Mouse (Mus musculus) frontal cortex, adult 2 months (tissue): Measurements from ENCODE around the gene Ptger4. TPM values are rescaled to one million over a fixed set of nuclear protein-coding genes. Genes with fewer than 3 reads are reported as not detected.
"Not testable (repeated sequence)": the region's sequence is repeated elsewhere in the genome, so short reads cannot be mapped to it uniquely, and the experiment has no call there.

Experiments
- DNase-seq, 2 experiments: peaks; one replicate each; pipeline ENCODE4 v3.0.0; 2022; ENCODE audit warnings: low spot score in 1 of 2; ENCODE audit errors: extremely low spot score in 1 of 2
- polyA plus RNA-seq: library from polyadenylated mRNA; depleted of rRNA; stranded (reverse); fragments of >200 nt; gene quantifications from 2 replicates; pipeline ENCODE4 v1.2.3, GENCODE M21; 2012

The Ptger4 gene
- polyA plus RNA-seq, 1 experiment = 0.74 TPM

DNA sequence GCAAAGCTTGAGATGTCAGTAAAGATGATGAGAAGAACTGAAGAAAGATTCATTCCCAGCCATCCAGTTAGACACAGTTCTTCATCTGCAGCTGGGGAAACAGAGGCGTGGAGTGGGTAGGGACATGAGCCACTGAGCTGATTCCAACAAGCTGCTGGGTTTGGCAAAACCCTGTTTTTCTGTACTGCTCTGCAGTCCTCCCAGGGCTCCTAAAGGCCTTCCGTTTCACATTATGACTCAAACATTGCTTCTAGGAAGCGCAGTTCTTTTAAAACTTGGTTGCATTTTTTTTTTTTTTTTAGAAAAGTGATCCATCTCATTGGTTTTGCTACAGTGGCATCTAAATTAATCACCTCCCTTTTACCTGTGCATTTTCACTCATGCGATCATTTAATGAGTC, 5.4 kb downstream of the Ptger4 start:
- no peak for DNase-seq

DNA sequence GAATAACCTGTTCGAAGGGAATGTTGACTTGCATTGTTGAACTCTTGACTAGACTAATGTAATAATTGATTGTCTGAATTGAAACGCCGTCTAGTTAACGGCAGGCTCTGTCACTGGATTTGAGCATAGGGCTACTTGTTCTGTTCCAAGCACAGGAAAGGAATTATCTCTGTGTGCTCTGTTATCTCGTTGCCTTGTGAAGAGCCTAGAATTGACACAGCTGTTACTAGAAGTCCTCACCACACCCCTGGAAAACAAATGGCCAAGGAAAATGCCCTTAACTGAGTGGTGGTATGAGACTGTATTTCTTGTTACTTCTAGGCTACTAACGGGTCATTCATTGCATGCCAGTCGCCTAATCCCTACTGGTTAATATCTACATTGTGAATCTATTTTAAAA, 5.9 kb downstream of the Ptger4 start:
- DNase-seq = no peak

DNA sequence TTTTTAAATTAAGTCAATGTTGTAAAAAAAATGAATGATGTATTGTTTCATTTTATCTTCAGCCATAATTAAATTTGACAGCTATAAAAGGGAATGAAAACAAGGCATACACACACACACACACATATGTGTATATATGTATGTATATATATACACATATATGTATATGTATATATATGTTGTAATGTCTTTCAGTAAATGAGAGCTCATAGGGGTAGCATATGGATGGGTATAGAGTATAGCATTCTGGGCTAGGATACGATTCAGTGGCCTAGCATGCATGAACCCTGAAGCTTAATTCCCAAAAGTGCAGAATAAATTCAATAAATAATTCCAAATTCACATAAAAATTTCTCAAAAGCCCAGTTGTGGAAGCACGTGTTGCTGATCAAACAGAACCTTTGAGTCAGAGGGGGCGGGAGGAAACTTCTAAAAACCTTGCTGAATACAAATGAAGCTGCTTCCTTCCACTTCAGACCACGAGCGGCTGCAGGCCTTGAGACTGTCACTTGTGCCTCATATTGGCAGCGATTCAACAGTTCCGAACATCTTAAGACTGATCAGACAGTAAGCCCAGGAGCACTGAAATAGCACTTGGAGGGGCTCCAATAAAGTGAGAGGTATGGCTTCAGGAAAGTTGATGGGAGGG, 6.9 kb downstream of the Ptger4 start:
- no peak for DNase-seq

DNA sequence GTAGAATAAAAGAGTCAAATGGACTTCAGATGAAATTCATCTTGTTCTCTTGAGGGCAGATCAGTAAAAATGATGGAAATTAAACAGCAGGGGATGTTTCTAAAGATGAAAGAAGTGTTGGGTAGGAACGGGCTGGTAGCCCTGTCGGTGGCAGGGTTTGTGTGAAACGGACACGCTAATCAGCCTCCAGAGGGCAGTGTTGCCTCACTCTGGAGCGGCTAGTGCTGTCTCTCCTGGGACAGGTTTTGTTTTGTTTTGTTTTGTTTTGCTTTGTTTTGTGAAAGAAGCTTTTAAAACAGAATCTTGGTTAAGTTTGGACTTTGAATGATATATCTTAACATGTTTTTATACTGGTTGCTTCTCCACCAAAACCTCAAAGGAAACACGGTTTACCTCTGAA, 7.4 kb downstream of the Ptger4 start:
- DNase-seq = peak in 1 of 2 experiments; percentile 89

DNA sequence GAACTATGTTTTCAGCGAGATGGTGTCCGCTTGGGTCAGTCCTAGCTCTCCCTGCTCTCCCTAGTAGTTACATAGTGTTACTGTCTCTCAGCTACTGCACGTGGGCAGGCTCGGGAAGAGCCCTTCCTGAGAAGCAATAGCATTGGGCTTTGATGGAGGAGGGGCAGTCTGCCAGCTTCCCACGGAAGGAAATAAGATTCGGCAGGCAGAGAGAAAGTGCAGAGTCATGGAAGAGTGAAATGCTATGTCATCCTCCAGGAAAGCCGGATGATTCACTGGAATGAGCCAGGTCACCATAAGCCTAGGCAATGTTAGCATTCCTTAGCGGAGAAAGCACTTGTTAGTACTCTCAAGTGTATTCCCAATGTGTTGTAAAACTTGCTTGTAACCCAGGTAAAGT, 8.5 kb downstream of the Ptger4 start:
- peak in 1 of 2 experiments; percentile 76 for DNase-seq

DNA sequence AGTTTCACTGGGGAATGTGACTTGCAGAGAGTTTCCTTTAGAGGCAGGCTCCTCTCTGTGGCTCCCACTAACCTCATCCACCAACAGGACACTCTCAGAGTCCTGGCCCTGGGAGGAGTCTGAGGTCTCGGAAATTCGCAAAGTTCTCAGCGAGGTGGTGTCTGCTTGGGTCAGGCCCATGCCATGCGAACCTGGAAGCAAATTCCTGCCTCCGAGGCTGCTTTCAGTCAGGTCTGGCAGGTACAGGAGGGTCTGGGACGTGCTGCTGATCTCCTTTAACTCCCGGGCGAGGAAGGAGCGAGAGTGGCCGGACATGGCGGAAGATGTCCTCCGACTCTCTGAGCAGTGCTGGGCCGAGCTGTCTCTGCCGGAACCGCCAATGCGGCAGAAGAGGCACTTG, 9.3 kb downstream of the Ptger4 start:
- DNase-seq = no peak

DNA sequence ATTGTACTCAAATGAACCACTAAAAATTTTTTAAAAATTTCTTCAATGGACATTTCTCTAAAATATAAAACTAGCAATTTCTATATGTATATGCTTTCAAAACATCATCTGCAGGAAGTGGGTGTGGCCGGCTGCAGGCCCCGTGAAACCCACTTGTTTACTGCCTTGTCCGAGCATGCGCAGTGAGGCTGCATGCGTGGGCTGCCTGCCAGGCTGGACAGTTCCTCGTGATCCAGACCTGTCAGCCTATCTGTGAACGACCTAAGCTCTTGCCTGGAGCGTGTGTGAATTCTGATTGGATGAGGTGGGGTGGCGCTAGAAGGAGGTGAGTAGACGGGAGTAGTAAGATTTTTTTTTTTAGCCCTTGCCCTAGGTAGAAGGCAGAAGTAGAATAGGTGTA, 13.2 kb downstream of the Ptger4 start:
- DNase-seq = not testable (repeated sequence)

DNA sequence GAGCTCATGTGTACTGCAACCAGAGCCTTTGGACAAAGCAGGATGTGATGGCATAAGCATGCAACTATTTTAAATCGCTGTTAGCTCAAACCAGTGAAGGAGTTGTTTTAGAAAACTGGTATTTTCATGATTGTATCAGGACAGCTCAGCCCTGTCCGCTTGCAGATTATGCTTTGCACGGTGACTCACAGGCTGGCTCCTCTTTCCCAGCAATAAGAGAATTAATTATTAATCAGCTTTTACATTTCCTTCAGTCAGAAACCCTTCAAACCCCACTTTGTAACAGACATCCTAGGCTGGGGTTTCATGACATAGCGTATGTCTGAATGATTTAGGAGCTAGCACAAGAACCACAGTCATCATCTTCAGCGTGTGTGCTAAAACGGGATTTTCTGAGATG, 23.5 kb downstream of the Ptger4 start:
- DNase-seq = no peak

DNA sequence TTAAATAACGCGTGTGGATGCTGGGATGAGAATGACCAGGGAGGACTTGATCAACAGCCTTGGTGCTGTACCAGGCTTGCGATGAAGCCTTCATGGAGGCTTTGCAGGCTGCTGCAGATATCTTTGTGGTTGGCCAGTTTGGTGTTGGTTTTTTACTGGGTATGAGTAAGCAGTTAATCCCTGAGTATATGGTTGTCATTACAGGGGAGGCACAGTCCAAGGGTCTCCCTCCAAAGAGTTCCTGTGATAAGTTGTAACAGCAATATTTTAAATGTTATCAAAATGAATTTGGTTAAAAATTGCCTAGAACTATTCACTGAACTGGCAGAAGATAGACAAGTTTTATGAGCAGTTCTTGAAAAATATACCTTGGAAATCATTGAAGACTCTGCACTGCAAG, 34.9 kb downstream of the Ptger4 start:
- no peak for DNase-seq

DNA sequence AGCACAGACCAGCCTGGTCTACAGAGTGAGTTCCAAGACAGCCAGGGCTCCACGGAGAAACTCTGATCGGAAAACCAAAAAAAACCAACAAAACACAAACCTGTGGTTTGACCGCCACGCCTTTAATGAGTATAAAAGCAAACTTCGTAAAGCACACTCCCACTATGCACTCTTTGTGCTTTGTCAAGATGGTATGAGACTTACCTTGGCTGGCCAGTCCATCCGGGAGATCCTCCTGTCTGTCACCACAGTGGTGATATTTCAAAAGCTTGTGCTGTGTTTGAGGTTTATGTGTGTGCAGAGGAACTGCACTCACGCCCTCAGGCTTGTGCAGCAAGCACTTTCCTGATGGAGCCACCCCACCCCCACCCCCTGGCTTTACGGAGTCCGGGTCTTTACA, 38.8 kb downstream of the Ptger4 start:
- DNase-seq = no peak

DNA sequence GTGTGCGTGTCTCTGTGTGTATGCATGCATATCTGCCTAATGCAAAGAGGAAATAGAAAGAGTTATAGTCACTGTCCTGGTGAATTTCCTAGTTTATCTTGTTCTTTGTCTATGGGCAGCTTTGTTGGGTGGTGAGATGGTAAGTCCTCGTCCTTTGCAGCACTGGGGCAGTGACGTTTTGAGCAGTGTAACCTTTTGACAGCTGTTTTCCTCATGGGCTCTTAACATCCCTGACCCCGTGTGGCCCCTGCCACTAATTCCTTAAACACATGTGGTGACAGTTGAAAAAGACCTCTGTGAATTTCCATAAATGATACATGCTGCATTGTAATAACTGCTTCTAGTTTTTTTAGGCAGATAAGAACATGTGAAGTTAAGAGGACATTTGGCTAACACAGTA, 47.3 kb downstream of the Ptger4 start:
- DNase-seq = no peak

DNA sequence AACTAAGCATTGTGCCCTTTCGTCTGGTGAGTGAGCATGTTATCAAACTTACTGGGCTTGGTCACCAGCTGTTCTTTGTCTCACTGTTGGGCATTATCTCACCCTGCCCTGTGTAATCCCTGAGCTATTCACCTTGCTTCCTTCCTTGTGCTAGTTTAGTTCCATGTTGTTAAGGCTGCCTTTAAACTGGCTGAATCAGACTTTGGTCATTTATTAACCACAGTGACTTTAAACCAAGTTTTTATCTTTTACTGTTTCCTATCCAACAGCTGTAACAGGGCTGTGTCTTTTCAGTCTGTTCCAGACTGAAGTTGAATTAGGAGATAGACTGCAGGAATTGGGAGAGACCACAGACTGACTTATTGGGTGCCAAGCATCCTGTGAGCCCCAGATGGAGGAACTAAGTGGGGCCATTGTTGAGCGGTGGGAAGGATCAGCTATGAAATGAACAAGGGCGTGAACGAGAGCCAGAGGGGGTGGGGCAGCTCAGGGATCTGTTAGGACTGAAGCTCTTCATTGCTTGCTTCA, 47.9 kb downstream of the Ptger4 start:
- no peak for DNase-seq

DNA sequence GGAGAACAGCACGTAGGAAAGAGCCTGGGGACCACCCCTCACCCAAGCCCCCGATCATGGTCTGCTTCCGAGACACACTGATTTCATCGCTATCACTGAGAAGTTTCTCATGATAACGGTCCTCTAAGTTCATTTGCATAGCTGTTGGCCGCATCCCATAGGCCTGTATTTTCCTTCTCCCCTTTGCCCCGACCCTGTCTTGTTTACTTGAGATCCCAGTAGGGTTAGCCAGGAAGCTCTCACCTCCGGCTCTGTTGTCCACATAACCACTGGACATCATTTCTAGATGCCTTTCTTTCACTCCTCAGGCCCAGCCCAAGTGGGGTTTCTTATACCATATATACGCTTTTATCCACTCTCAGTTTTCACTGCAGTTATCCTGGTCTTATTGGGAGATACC, 49.1 kb downstream of the Ptger4 start:
- no peak for DNase-seq

DNA sequence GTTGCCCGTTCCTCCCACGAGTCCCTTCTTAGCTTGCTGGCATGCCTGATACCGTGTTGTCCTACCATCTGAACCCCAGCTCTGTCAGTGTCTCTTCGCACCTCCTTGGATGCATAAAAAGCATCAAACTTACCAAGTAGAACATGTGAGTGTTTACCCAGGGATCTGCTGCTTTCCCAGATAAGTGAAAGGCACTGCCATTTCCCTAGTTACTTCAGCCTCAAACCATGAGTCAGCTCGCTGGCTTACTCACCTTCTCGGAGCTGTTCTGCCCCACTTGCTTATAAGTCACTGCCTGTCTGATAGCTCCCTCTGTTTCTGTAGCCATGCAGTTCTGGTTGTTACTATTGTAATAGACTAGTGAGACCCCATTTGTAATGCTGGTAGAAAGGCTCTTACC, 49.5 kb downstream of the Ptger4 start:
- peak in 1 of 2 experiments; percentile 22 for DNase-seq

DNA sequence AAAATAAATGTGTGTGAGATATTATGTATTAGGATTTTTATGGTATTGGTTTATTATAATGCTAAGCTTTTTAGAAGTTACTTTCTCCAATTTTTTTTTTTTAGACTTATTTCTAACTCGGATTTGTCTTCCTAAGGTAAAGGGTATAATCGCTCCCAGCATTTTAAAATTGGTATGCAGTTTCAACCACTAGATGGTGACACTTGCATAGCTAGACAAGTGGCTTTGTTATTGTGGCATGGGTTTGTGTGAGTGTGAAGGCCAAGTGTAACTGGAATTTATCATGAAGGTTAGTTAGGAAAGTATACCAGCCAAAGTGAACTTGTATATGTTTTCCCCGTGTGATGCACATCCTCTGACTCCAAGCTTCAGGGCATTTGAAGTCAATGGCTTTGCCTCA, 50.2 kb downstream of the Ptger4 start:
- DNase-seq = peak in 1 of 2 experiments; percentile 32

DNA sequence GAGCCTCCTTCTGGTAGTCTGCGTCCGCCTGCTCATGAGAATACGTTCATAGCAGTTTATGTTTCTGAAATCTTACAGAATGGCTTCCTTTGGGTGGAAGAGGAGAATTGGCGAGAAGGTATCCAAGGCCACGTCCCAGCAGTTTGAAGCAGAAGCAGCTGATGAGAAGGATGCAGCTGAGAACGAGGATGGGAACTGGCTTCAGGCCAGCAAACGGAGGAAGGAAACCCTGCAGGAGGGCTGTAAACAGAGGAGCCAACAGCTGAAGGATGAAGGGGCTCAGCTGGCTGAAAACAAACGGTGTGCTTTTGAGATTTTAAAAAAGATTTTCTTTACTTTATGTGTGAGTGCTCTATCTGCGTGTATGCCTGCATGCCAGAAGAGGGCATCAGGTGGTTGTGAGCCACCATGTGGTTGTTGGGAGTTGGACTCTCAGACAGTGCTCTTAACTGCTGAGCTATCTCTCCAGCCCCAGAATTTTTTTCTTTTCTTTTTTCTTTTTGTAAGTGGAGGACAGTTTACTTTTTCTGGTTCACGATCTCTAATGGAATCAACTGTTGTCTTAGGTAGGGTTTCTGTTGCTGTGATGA, 54.4 kb downstream of the Ptger4 start:
- peak in 1 of 2 experiments; percentile 18 for DNase-seq

DNA sequence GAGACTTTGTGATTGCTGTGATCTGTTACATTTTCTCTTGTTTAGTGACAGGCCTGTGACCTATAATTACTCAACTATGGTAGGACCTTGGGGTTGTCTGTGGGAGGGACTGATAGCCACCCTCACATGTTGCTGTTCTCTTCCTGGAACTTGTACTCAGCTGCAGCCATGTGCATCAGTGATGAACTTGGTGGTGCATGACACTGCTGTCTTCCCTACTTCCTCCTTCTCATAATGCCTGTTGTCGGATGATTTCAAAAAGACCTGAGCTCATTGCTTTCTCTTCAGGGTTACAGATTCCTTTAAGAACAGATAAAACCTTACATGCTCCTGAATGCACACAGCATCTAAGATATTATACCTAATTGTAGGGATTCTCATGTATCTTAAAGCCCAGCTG, 56.0 kb downstream of the Ptger4 start:
- no peak for DNase-seq

DNA sequence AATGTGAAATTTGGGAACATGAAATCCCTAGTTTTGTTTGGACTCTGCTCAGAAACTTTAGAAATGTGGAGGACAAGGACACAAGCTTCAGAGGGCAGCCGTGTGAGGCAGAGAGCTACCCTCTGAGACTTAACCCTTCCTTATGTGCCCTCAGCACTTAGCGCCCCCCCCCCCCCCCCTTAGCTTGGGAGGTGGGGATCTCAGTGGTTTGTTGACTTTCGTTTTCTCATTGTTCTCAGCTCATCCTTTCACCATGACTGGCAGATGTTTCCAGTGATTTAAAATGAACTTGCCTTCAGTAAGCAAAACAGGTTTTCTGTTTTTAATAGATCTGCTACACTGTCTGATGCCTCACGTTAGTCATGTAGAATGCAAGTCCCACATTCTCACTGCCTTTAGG, 56.9 kb downstream of the Ptger4 start:
- DNase-seq = no peak

DNA sequence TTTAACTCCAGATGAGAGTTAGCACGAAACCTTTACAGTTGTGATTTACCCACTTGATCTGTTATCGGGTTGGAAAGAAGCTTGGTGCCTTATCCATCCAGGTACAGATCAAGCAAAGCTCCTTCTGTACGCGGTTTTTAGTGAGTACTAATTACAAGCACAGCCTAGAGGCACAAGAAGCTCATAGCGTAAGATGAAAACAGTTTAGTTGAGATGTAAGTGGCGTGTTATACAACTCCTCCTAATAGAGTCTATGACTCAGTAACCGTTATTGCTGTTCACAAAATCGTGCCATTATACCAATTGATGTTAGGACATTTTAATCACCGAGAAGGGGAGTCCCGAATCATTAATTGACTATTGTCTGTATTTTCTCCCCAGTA, 57.7 kb downstream of the Ptger4 start:
- DNase-seq = peak in 1 of 2 experiments; percentile 26

DNA sequence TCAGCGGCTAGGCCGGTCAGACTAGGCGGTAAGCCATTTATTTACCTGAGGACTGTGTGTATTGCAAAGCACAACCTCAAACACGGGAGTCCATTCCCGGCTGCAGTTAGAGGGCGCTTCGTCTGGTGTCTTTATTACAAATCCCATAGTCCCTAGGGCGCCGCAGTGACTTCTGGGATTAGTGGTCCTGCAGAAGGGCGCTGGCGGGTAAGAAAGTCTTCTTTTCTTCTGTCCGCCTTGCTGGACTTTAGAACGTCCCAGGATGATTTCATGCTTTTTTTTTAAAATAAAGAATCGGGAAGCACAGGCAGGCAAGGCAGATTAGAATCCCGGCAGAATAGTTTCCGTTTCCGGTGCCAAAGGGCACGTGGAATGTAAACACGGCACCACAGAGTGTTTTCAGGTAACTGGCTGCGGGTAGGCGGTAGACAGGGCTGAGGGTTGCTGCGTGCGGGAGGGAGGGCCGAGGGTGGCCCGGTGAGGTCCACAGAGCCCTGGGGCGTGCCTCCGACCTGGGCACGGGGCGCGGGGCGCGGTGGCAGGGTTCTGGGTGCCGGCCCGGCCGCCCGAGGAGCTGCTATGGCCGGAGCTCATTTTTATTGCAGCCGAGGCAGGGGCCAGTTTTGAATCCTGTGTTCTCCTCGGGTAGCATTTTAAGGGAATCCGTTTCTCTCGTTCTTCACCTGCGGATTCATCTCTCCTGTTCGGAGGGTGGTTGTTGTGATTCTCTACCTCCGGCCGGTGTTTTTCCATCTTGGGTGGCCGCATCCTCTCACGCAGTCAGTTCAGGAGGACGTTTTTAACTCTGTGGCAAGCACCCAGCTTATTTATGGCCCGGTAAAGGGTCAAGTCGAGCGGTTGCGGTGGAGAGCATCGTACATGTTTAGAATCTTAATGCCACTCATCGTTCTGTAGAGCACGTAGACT, 58.4 kb downstream of the Ptger4 start, which contains the start of gene Ttc33:
Ttc33 (plus strand) TSS at position 160 of the 927 bp plus-strand sequence.
- peak; percentile 61 to 87 for DNase-seq

DNA sequence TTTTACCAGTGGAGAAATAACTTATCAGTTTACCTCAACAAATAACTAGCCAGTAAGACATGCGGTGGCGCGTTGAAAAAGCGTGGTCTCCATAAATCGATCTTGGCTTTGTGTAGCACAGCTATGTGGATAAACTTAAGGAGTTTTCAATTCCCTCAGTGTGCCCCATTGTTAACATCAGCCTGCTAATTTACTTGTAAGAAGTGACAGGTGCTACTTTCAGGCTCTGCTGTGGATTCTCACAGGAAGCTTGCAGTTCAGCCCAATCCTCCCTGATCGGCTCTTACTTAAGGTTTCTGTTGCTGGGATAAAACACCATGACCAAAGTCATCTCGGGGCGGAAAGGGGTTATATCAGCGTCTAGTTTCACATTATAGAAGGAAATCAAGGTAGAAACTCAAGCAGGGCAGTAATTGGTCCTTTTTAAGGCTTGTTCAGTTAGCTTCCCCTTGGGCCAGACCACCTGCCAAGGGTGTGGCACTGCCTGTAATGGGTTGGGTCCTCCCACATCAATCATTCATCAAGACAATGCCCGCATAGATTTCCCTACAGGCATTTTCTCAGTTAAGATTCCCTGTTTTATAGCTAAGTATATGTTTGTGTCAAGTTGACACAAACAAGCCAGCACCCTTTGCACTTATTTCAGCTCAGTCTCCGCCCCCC, 59.2 kb downstream of the Ptger4 start:
- peak in 1 of 2 experiments; percentile 16 for DNase-seq
